Comparison of ENCODE assay signal across 12 mouse cellular contexts in genomic region chr9:65535789-65536469, GRCm38 (mm10). TPM values are rescaled to one million over a fixed set of nuclear protein-coding genes. Genes with fewer than 3 reads are reported as not detected.
A peak's percentile ranks its signal among the peaks of the same experiment; 100 is the strongest.
DNase-seq lines count a peak whose midpoint lies in the region; ATAC-seq lines count a peak whose summit lies in the region.
"Had no signal": no experiment of that assay in that cellular context is flagged by ENCODE, and none has a peak within 500 bp of the region (broad histone marks: within the 10 kb centered on the region; RNA-seq: fewer than 3 reads in every experiment).

No protein-coding gene starts in this region.

- peak; percentile 56 for ATAC-seq in common myeloid progenitor, adult 5-6 weeks (replicated peaks; ENCODE audit: low read depth, poor library complexity, severe bottlenecking)
- ATAC-seq in megakaryocyte progenitor cell, adult 5-6 weeks (replicated peaks; ENCODE audit: poor library complexity): peak; percentile 54

- DNase-seq in spleen, adult 18-20 months: peak; percentile 22 to 45
- no peak for DNase-seq in spleen, postnatal 4 days (ENCODE audit: low spot score in 2 of 2)
- DNase-seq in thymus, postnatal 4 days: peak; percentile 43
- DNase-seq in cerebellum, postnatal 10 days: no peak
- DNase-seq in adrenal gland, adult 8-10 months: no peak
- DNase-seq: adrenal gland, postnatal 10 days; cerebellum, postnatal 25 days; heart, postnatal 4 days had no signal

RNA-seq across cellular contexts. Expression of gene Ankdd1a, which starts 15.9 kb away (rescaled TPM):
- not detected in 2 replicates for total RNA-seq in common myeloid progenitor, adult 5-6 weeks (2017)
- total RNA-seq in megakaryocyte progenitor cell, adult 5-6 weeks (2015): not detected in 2 replicates
- total RNA-seq in megakaryocyte progenitor cell, adult 5-6 weeks (2017): not detected in 2 replicates
- 1 to 10 TPM; 3.5 to 6.0 (median 5.6) TPM for total RNA-seq in adrenal gland, adult 8-10 months (2022)
- total RNA-seq: gastrocnemius, adult 18-20 months; heart, postnatal 4 days; MEL had no signal

RNA-seq across cellular contexts. Expression of gene Plekho2, which starts 43.9 kb away (rescaled TPM):
- 19.3 and 20.0 TPM in 2 replicates for total RNA-seq in common myeloid progenitor, adult 5-6 weeks (2017)
- 17.9 and 19.0 TPM in 2 replicates for total RNA-seq in megakaryocyte progenitor cell, adult 5-6 weeks (2015)
- 12.8 and 15.3 TPM in 2 replicates for total RNA-seq in megakaryocyte progenitor cell, adult 5-6 weeks (2017)
- 10 to 100 TPM; 52.6 to 84.0 (median 64.7) TPM for total RNA-seq in adrenal gland, adult 8-10 months (2022)

RNA-seq across cellular contexts. Expression of gene Pif1, which starts 51.0 kb away (rescaled TPM):
- 12.9 and 29.1 TPM in 2 replicates for total RNA-seq in common myeloid progenitor, adult 5-6 weeks (2017)
- 8.1 and 8.4 TPM in 2 replicates for total RNA-seq in megakaryocyte progenitor cell, adult 5-6 weeks (2015)
- 12.0 and 14.5 TPM in 2 replicates for total RNA-seq in megakaryocyte progenitor cell, adult 5-6 weeks (2017)
- total RNA-seq in adrenal gland, adult 8-10 months (2022): under 1 TPM in 3 of 4 experiments, not detected in 1; 0.06 to 0.49 (median 0.22) TPM
- total RNA-seq: gastrocnemius, adult 18-20 months had no signal

Comparison
In these comparisons a context has a peak if more than half of its experiments do, and no peak if none do; other contexts are left out.
1. DNase-seq: peak in spleen, adult 18-20 months (2 of 2) and thymus, postnatal 4 days (single experiment); none in spleen, postnatal 4 days (0 of 2), cerebellum, postnatal 10 days (0 of 2) and adrenal gland, adult 8-10 months (single experiment).